Mouse (Mus musculus): Measurements from ENCODE around the gene Pitpnm1.

The Pitpnm1 gene

GRCm38 (mm10) chr19:4068717-4069410 lies 30.9 kb upstream of the Pitpnm1 start:
- DNase-seq (ENCODE audit: low spot score in 2 of 2), result no peak

GRCm38 (mm10) chr19:4070311-4070710 lies 29.5 kb upstream of the Pitpnm1 start:
- no peak for DNase-seq (ENCODE audit: low spot score in 2 of 2)

- DNase-seq (ENCODE audit: low spot score in 2 of 2), result no peak
Observed at GRCm38 (mm10) chr19:4070756-4071155, 29.0 kb upstream of the Pitpnm1 start.

GRCm38 (mm10) chr19:4071406-4071805 lies 28.4 kb upstream of the Pitpnm1 start:
- no peak for DNase-seq (ENCODE audit: low spot score in 2 of 2)

- no peak for DNase-seq (ENCODE audit: low spot score in 2 of 2)
Observed at GRCm38 (mm10) chr19:4072706-4073424, 26.9 kb upstream of the Pitpnm1 start.

GRCm38 (mm10) chr19:4075531-4075930 lies 24.3 kb upstream of the Pitpnm1 start:
- no peak for DNase-seq (ENCODE audit: low spot score in 2 of 2)

GRCm38 (mm10) chr19:4079594-4079993 lies 20.2 kb upstream of the Pitpnm1 start:
- peak in 1 of 2 experiments; percentile 50 for DNase-seq (ENCODE audit: low spot score in 2 of 2)

- DNase-seq (ENCODE audit: low spot score in 2 of 2), result no peak
Observed at GRCm38 (mm10) chr19:4080511-4081009, 19.2 kb upstream of the Pitpnm1 start.

- no peak for DNase-seq (ENCODE audit: low spot score in 2 of 2)
Observed at GRCm38 (mm10) chr19:4081394-4081793, 18.4 kb upstream of the Pitpnm1 start, which contains the start of gene Cabp2. Gene Cabp2 (plus strand): TSS chr19:4081578.

GRCm38 (mm10) chr19:4082219-4082965 lies 17.4 kb upstream of the Pitpnm1 start:
- DNase-seq (ENCODE audit: low spot score in 2 of 2), result no peak

- no peak for DNase-seq (ENCODE audit: low spot score in 2 of 2)
Observed at GRCm38 (mm10) chr19:4083316-4083715, 16.5 kb upstream of the Pitpnm1 start.

GRCm38 (mm10) chr19:4083826-4084225 lies 16.0 kb upstream of the Pitpnm1 start:
- no peak for DNase-seq (ENCODE audit: low spot score in 2 of 2)

GRCm38 (mm10) chr19:4084984-4085383 lies 14.8 kb upstream of the Pitpnm1 start:
- no peak for DNase-seq (ENCODE audit: low spot score in 2 of 2)

- no peak for DNase-seq (ENCODE audit: low spot score in 2 of 2)
Observed at GRCm38 (mm10) chr19:4086156-4086555, 13.6 kb upstream of the Pitpnm1 start.

- DNase-seq (ENCODE audit: low spot score in 2 of 2), result no peak
Observed at GRCm38 (mm10) chr19:4087090-4087489, 12.7 kb upstream of the Pitpnm1 start.

- DNase-seq (ENCODE audit: low spot score in 2 of 2), result no peak
Observed at GRCm38 (mm10) chr19:4088146-4088545, 11.7 kb upstream of the Pitpnm1 start.

- no peak for DNase-seq (ENCODE audit: low spot score in 2 of 2)
Observed at GRCm38 (mm10) chr19:4089128-4089527, 10.7 kb upstream of the Pitpnm1 start.

- DNase-seq (ENCODE audit: low spot score in 2 of 2), result no peak
Observed at GRCm38 (mm10) chr19:4090446-4090845, 9.4 kb upstream of the Pitpnm1 start.

GRCm38 (mm10) chr19:4091383-4091782 lies 8.4 kb upstream of the Pitpnm1 start:
- no peak for DNase-seq (ENCODE audit: low spot score in 2 of 2)

GRCm38 (mm10) chr19:4092750-4093149 lies 7.0 kb upstream of the Pitpnm1 start:
- no peak for DNase-seq (ENCODE audit: low spot score in 2 of 2)

- no peak for DNase-seq (ENCODE audit: low spot score in 2 of 2)
Observed at GRCm38 (mm10) chr19:4093772-4094171, 6.0 kb upstream of the Pitpnm1 start.

- no peak for DNase-seq (ENCODE audit: low spot score in 2 of 2)
Observed at GRCm38 (mm10) chr19:4094348-4094747, 5.5 kb upstream of the Pitpnm1 start.

All from spleen, postnatal 14 days (tissue).